Mouse (Mus musculus) cerebral cortex, adult 2 months (tissue): Measurements from ENCODE around the gene Flot2.

Experiments used
- WGBS: fragments of 180-500 bp; shearing (Covaris S2); methylation state at CpG from one replicate; pipeline ENCODE4 v1.1.7; 2018; 5-methylcytosine and 5-hydroxymethylcytosine counted together

The Flot2 gene

GRCm38 (mm10) chr11:78102958-78103747 lies 65.4 kb downstream of the Flot2 start:
- WGBS: 71% methylated on average over 5 of the region's 5 CpGs

- WGBS: 91% methylated on average over 5 of the region's 5 CpGs
These were observed 66.8 kb downstream of the Flot2 start for GRCm38 (mm10) chr11:78104501-78104900.
